9 mouse cellular contexts compared by ENCODE assay signal in the genomic region with DNA sequence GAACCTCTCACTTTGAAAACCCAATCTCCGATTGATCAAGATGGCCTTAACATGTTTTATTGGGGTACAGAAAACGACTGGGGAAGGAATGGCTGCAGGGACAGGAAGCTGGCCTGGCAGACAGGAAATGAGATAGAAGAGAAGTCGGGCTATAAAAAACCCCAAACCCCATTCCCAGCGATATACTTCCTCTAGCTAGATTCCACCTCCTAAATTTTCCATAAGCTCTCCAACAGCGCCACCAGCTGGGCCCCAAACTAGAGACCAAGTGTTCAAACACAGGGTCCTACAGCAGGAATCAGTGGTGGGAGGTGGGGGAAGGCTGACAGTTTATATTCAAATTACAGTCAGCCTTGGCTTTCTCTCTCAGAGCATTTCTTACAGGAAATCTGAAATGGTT. TPM values are rescaled to one million over a fixed set of nuclear protein-coding genes. Genes with fewer than 3 reads are reported as not detected.
A peak's percentile ranks its signal among the peaks of the same experiment; 100 is the strongest.
DNase-seq lines count a peak whose midpoint lies in the region; ATAC-seq lines count a peak whose summit lies in the region.
"Had no signal": no experiment of that assay in that cellular context is flagged by ENCODE, and none has a peak within 500 bp of the region (broad histone marks: within the 10 kb centered on the region; RNA-seq: fewer than 3 reads in every experiment).

No protein-coding gene starts in this region.

- H3K27me3 ChIP-seq in kidney, embryonic 16.5 days (ENCODE audit: insufficient read depth, low read length): no peaks in the 10 kb centered on the region
- H3K27me3 ChIP-seq in embryonic facial prominence, embryonic 15.5 days: no peaks in the 10 kb centered on the region
- H3K27me3 ChIP-seq: lung, embryonic 15.5 days had no signal

- no peak overlapping the region for H3K4me3 ChIP-seq in kidney, embryonic 16.5 days (ENCODE audit: low read length)
- no peak overlapping the region for H3K4me3 ChIP-seq in embryonic facial prominence, embryonic 15.5 days (replicated peaks)
- H3K4me3 ChIP-seq: lung, embryonic 15.5 days had no signal

- H3K27ac ChIP-seq in kidney, embryonic 16.5 days (ENCODE audit: low read length): no peak overlapping the region
- H3K27ac ChIP-seq in embryonic facial prominence, embryonic 15.5 days (replicated peaks): peak overlapping the region; percentile 69
- H3K27ac ChIP-seq: lung, embryonic 15.5 days had no signal

- no peak overlapping the region for H3K9ac ChIP-seq in kidney, embryonic 16.5 days (replicated peaks; ENCODE audit: low read length)
- no peak overlapping the region for H3K9ac ChIP-seq in embryonic facial prominence, embryonic 15.5 days
- H3K9ac ChIP-seq: lung, embryonic 15.5 days had no signal

- DNase-seq in kidney, adult 8-10 months: peak; percentile 16 to 46
- DNase-seq in B cell, adult 2 months: peak; percentile 47
- peak; percentile 48 for DNase-seq in R1 (ENCODE audit: low read depth, low spot score)
- peak; percentile 23 to 34 for DNase-seq in lung, adult 18-20 months
- no peak for DNase-seq in gastrocnemius, adult 18-20 months (ENCODE audit: low spot score)

- H3K9me3 ChIP-seq in kidney, embryonic 16.5 days (ENCODE audit: low read length): no peaks in the 10 kb centered on the region
- no peaks in the 10 kb centered on the region for H3K9me3 ChIP-seq in embryonic facial prominence, embryonic 15.5 days (replicated peaks)
- H3K9me3 ChIP-seq: lung, embryonic 15.5 days had no signal

- no peaks in the 10 kb centered on the region for H3K36me3 ChIP-seq in kidney, embryonic 16.5 days (ENCODE audit: insufficient read depth, low read length)
- H3K36me3 ChIP-seq in embryonic facial prominence, embryonic 15.5 days: no peaks in the 10 kb centered on the region
- H3K36me3 ChIP-seq: lung, embryonic 15.5 days had no signal

- 46% methylated on average over 5 of the region's 5 CpGs for WGBS in kidney, embryonic 16.5 days
- 36% methylated on average over 5 of the region's 5 CpGs for WGBS in embryonic facial prominence, embryonic 15.5 days

- ATAC-seq in kidney, embryonic 16.5 days (ENCODE audit: low FRiP score, low TSS enrichment): no peak
- ATAC-seq in embryonic facial prominence, embryonic 15.5 days (ENCODE audit: insufficient number of reproducible peaks, low FRiP score, low TSS enrichment, low read depth): no peak
- ATAC-seq in cerebellum, adult (ENCODE audit: insufficient number of reproducible peaks, low FRiP score, low TSS enrichment): no peak

- H3K4me2 ChIP-seq in kidney, embryonic 16.5 days (replicated peaks; ENCODE audit: low read depth, low read length): no peak overlapping the region
- 0 out of 2 replicates have a peak overlapping the region, but pooled peaks have one; percentile 8 for H3K4me2 ChIP-seq in embryonic facial prominence, embryonic 15.5 days (replicated peaks)
- H3K4me2 ChIP-seq: lung, embryonic 15.5 days had no signal

- H3K4me1 ChIP-seq in kidney, embryonic 16.5 days (ENCODE audit: insufficient read depth, low read length): no peaks in the 10 kb centered on the region
- H3K4me1 ChIP-seq in embryonic facial prominence, embryonic 15.5 days: peaks cover 11% of the 10 kb centered on the region; the same call in 1 of the 2 replicates

RNA-seq across cellular contexts. Expression of a gene that starts 35.8 kb away (rescaled TPM):
- 8.3 and 8.9 TPM in 2 replicates for polyA plus RNA-seq in kidney, embryonic 16.5 days (2015; fragmentation: Nextera tagmentation; extraction: Ambion mirVana)
- polyA plus RNA-seq in embryonic facial prominence, embryonic 15.5 days (2015; fragmentation: Nextera tagmentation; extraction: Ambion mirVana): 32.3 and 43.7 TPM in 2 replicates
- total RNA-seq in gastrocnemius, adult 18-20 months (2021): under 1 TPM; 0.48 to 0.66 TPM
